Mouse (Mus musculus): Measurements from ENCODE around the gene Kcnc3. TPM values are rescaled to one million over a fixed set of nuclear protein-coding genes. Genes with fewer than 3 reads are reported as not detected.

The Kcnc3 gene
- polyA plus RNA-seq, 1 experiment from 2014 or later, result 0.18 TPM

DNA sequence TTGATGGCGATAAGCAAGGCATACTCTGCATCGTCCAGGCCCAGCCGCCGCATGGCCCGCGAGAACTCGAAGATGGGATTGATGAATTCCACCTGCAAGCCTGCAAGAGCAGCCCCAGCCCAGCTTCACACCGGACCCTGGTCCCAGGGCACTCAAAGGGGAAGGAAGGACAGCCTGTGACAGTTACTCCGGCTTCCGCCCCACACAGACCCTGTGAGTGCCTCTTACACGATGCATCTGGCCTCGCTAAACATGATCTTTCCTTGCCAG is 40.1 kb upstream of the Kcnc3 start:
- Histone ChIP-seq H3K9ac (ENCODE audit: low read depth, low read length) (no peak overlapping the region), H3K4me3 (ENCODE audit: low read length) (no peak overlapping the region), H3K9me3 (ENCODE audit: control insufficient read depth, low read length) (no peaks in the 10 kb centered on the region), H3K27me3 (ENCODE audit: control insufficient read depth, insufficient read depth, low read length) (no peaks in the 10 kb centered on the region), H3K4me2 (replicated peaks; ENCODE audit: low read depth, low read length) (no peak overlapping the region), H3K27ac (ENCODE audit: low read depth, low read length) (no peak overlapping the region), H3K4me1 (ENCODE audit: control insufficient read depth, insufficient read depth, low read length) (peaks cover 4% of the 10 kb centered on the region), H3K36me3 (ENCODE audit: control insufficient read depth, insufficient read depth, low read length) (peaks cover 27% of the 10 kb centered on the region)
- ATAC-seq (ENCODE audit: low FRiP score, low TSS enrichment), result no peak
- 95% methylated on average over 12 of the region's 12 CpGs for WGBS

DNA sequence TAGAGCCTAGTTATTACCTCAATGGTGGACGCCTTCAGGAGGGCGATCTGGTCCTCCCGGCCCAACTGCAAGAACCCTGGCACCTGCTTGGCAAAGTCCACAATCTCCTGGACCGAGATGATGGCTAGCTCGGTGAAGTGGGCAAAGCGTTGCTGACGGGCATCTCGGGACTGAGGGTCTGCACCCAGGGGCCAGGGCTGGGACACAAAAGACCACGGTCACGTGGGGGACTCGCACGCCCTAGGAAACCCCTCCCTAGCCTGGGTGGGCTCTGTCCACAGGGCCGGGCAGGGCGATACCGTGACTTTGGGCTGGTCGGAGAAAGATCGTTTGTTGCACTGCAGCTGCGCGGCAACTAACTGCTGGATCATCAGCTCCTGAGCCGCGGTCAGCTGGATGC is 39.2 kb upstream of the Kcnc3 start:
- no peaks in the 10 kb centered on the region for H3K9me3 ChIP-seq (ENCODE audit: control insufficient read depth, low read length)
- H3K4me1 ChIP-seq (ENCODE audit: control insufficient read depth, insufficient read depth, low read length), result peaks cover 4% of the 10 kb centered on the region
- H3K4me3 ChIP-seq (ENCODE audit: low read length), result no peak overlapping the region
- WGBS, result 95% methylated on average over 21 of the region's 21 CpGs
- no peak overlapping the region for H3K9ac ChIP-seq (ENCODE audit: low read depth, low read length)
- no peaks in the 10 kb centered on the region for H3K27me3 ChIP-seq (ENCODE audit: control insufficient read depth, insufficient read depth, low read length)
- H3K36me3 ChIP-seq (ENCODE audit: control insufficient read depth, insufficient read depth, low read length), result peaks cover 27% of the 10 kb centered on the region
- no peak overlapping the region for H3K4me2 ChIP-seq (replicated peaks; ENCODE audit: low read depth, low read length)
- H3K27ac ChIP-seq (ENCODE audit: low read depth, low read length), result no peak overlapping the region
- ATAC-seq (ENCODE audit: low FRiP score, low TSS enrichment), result no peak

DNA sequence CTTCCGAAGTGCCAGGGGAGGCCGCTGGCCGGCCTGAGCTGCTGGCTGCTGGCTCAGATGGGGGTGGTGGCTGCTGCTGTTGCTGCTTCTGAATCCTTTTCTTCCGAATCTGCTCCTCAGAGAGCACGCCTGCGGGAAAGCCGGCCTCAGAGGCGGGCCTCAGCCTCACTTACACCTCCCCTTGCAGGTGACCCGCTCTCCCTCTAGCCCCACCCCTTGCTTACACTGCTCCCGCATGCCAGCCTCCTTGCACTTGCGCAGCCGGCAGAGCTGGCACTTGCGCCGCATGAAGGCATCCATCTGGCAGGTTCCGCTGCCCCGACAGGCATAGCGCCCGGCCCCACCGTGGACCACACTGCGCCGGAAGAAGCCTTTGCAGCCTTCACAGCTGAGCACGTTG is 38.7 kb upstream of the Kcnc3 start:
- H3K9ac ChIP-seq (ENCODE audit: low read depth, low read length), result no peak overlapping the region
- H3K36me3 ChIP-seq (ENCODE audit: control insufficient read depth, insufficient read depth, low read length), result peaks cover 27% of the 10 kb centered on the region
- no peaks in the 10 kb centered on the region for H3K27me3 ChIP-seq (ENCODE audit: control insufficient read depth, insufficient read depth, low read length)
- H3K4me1 ChIP-seq (ENCODE audit: control insufficient read depth, insufficient read depth, low read length), result peaks cover 4% of the 10 kb centered on the region
- H3K9me3 ChIP-seq (ENCODE audit: control insufficient read depth, low read length), result no peaks in the 10 kb centered on the region
- no peak overlapping the region for H3K4me2 ChIP-seq (replicated peaks; ENCODE audit: low read depth, low read length)
- H3K4me3 ChIP-seq (ENCODE audit: low read length), result no peak overlapping the region
- no peak for ATAC-seq (ENCODE audit: low FRiP score, low TSS enrichment)
- WGBS, result 87% methylated on average over 22 of the region's 22 CpGs
- no peak overlapping the region for H3K27ac ChIP-seq (ENCODE audit: low read depth, low read length)

DNA sequence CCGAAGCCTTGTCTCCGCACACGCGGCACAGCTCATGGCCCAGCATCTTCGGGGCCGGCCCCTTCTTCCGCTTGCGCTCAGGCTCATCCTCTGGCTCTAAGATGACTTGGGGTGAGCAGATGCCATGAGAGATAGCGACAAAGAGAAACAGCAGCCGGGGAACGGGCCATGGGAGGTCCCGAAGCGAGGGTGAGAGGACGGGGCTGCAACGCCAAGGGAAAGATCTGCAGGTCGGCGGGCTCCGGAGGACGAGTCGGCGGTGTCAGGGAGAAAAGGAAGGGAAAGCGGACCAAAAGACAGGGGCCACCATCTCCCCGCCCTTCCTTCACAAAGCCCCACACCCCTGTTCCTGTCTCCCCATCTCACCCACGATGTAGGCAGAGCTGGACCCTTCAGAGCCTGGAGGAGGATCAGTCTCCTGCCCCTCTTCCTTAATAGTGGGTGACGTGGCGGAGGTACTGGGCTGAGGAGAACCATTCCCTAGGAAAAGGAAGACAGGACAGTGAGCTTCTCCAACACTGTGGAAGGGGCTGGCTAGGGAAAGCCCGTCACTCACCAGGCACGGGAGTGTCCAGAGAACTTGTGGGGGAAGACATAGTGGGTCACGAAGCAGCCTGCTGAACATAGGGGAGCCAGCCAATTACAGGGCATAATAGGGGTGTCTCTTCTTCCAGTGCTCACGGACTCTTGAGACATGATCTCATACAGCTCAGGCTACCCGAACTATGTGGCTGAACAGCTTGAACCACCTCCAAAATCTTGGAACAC is 38.1 kb upstream of the Kcnc3 start:
- peak overlapping the region; percentile 63; the same call in 1 of the 2 replicates for H3K4me3 ChIP-seq (ENCODE audit: low read length)
- H3K4me1 ChIP-seq (ENCODE audit: control insufficient read depth, insufficient read depth, low read length), result peaks cover 4% of the 10 kb centered on the region
- H3K27ac ChIP-seq (ENCODE audit: low read depth, low read length), result no peak overlapping the region
- ATAC-seq (ENCODE audit: low FRiP score, low TSS enrichment), result no peak
- no peaks in the 10 kb centered on the region for H3K9me3 ChIP-seq (ENCODE audit: control insufficient read depth, low read length)
- peak overlapping the region; percentile 63 for H3K4me2 ChIP-seq (replicated peaks; ENCODE audit: low read depth, low read length)
- 88% methylated on average over 30 of the region's 31 CpGs for WGBS
- no peak overlapping the region for H3K9ac ChIP-seq (ENCODE audit: low read depth, low read length)
- peaks cover 27% of the 10 kb centered on the region for H3K36me3 ChIP-seq (ENCODE audit: control insufficient read depth, insufficient read depth, low read length)
- no peaks in the 10 kb centered on the region for H3K27me3 ChIP-seq (ENCODE audit: control insufficient read depth, insufficient read depth, low read length)

DNA sequence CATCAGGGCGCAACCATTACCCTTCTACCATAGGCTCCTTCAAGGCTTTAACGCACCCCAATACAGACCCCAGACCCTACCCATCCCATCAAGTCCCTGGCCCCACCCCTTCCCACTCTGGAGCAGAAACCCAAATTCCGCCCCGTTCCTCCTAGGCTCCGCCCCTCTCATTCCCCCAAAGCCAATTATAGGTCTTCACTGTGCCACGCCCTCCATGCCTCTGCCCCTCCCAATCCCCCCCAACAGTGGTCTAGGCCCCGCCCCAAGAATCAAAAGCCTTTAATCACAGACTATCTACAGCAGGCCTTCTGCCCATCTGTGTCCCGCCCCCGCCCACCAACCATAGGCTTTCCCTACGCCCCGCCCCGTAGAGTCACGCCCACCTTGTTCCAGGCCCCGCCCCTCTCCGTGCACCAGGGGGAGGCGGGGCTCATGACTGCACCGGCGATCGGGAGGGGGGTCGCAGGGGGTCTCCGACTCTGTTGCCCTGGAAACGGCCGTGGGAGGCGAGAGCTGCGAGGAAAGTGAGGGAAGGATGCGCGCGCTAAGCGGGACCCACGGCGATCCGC is 37.2 kb upstream of the Kcnc3 start:
- H3K4me3 ChIP-seq (ENCODE audit: low read length), result peak overlapping the region; percentile 63
- peak overlapping the region; percentile 63 for H3K4me2 ChIP-seq (replicated peaks; ENCODE audit: low read depth, low read length)
- H3K36me3 ChIP-seq (ENCODE audit: control insufficient read depth, insufficient read depth, low read length), result peaks cover 27% of the 10 kb centered on the region
- ATAC-seq (ENCODE audit: low FRiP score, low TSS enrichment), result peak; percentile 79
- no peaks in the 10 kb centered on the region for H3K4me1 ChIP-seq (ENCODE audit: control insufficient read depth, insufficient read depth, low read length)
- no peaks in the 10 kb centered on the region for H3K27me3 ChIP-seq (ENCODE audit: control insufficient read depth, insufficient read depth, low read length)
- peak overlapping the region; percentile 64; the same call in 1 of the 2 replicates for H3K9ac ChIP-seq (ENCODE audit: low read depth, low read length)
- H3K9me3 ChIP-seq (ENCODE audit: control insufficient read depth, low read length), result no peaks in the 10 kb centered on the region
- 1% methylated on average over 32 of the region's 32 CpGs for WGBS
- peak overlapping the region; percentile 96 for H3K27ac ChIP-seq (ENCODE audit: low read depth, low read length)

DNA sequence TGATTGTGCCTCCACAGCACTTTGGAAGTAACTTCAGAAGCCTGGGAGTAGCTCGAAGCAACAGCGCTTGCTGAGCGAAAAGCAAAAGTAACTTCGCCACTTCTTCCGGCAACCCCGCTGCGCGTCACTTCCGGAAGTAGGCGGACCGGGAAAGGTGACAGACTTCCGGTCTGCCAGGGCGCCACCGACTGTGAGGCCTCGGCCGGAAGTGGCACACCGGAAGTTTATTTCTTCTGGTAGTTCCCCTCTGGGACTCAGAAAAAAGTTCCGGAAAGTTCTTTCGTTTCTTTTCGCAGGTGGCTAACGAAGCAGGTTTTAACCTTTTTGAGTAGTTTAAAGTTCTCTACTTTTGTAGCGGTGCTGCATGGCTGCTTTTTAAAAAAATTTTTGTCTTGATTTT is 36.6 kb upstream of the Kcnc3 start, which contains the start of gene Nr1h2:
Gene Nr1h2 (minus strand): TSS at position 126 of the 400 bp plus-strand sequence.
- under 1% methylated on average over 22 of the region's 22 CpGs for WGBS
- Histone ChIP-seq H3K27me3 (ENCODE audit: control insufficient read depth, insufficient read depth, low read length) (no peaks in the 10 kb centered on the region), H3K4me3 (ENCODE audit: low read length) (peak within 1 kb of the TSS; percentile 63), H3K36me3 (ENCODE audit: control insufficient read depth, insufficient read depth, low read length) (peaks cover 27% of the 10 kb centered on the region), H3K27ac (ENCODE audit: low read depth, low read length) (peak within 1 kb of the TSS; percentile 96), H3K9me3 (ENCODE audit: control insufficient read depth, low read length) (no peaks in the 10 kb centered on the region), H3K9ac (ENCODE audit: low read depth, low read length) (peak within 1 kb of the TSS; percentile 64; the same call in 1 of the 2 replicates), H3K4me2 (replicated peaks; ENCODE audit: low read depth, low read length) (peak within 1 kb of the TSS; percentile 63), H3K4me1 (ENCODE audit: control insufficient read depth, insufficient read depth, low read length) (no peaks in the 10 kb centered on the region)
- ATAC-seq (ENCODE audit: low FRiP score, low TSS enrichment), result peak; percentile 71

DNA sequence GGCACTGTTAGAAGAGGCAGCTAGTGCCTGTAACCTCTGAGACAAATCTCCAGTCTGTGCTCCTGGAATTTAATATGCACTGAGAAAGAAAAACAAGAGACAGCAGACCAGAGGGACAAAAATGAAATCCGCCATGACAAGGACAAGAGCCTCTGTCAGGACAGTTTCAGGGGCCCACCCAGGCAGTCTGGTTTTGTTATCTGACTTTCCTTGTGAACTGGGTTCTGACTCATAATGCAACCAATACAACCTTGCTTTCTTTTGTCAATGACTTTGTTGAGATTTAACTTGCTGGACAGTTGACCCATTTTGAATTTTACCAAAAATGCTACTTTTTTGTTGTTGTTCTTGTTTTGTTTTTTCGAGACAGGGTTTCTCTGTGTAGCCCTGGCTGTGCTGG is 32.8 kb upstream of the Kcnc3 start:
- 58% methylated on average over 2 of the region's 2 CpGs for WGBS
- H3K9me3 ChIP-seq (ENCODE audit: control insufficient read depth, low read length), result no peaks in the 10 kb centered on the region
- H3K4me2 ChIP-seq (replicated peaks; ENCODE audit: low read depth, low read length), result no peak overlapping the region
- H3K9ac ChIP-seq (ENCODE audit: low read depth, low read length), result no peak overlapping the region
- H3K27me3 ChIP-seq (ENCODE audit: control insufficient read depth, insufficient read depth, low read length), result no peaks in the 10 kb centered on the region
- no peak for ATAC-seq (ENCODE audit: low FRiP score, low TSS enrichment)
- no peak overlapping the region for H3K4me3 ChIP-seq (ENCODE audit: low read length)
- no peak overlapping the region for H3K27ac ChIP-seq (ENCODE audit: low read depth, low read length)
- H3K4me1 ChIP-seq (ENCODE audit: control insufficient read depth, insufficient read depth, low read length), result no peaks in the 10 kb centered on the region
- no peaks in the 10 kb centered on the region for H3K36me3 ChIP-seq (ENCODE audit: control insufficient read depth, insufficient read depth, low read length)

DNA sequence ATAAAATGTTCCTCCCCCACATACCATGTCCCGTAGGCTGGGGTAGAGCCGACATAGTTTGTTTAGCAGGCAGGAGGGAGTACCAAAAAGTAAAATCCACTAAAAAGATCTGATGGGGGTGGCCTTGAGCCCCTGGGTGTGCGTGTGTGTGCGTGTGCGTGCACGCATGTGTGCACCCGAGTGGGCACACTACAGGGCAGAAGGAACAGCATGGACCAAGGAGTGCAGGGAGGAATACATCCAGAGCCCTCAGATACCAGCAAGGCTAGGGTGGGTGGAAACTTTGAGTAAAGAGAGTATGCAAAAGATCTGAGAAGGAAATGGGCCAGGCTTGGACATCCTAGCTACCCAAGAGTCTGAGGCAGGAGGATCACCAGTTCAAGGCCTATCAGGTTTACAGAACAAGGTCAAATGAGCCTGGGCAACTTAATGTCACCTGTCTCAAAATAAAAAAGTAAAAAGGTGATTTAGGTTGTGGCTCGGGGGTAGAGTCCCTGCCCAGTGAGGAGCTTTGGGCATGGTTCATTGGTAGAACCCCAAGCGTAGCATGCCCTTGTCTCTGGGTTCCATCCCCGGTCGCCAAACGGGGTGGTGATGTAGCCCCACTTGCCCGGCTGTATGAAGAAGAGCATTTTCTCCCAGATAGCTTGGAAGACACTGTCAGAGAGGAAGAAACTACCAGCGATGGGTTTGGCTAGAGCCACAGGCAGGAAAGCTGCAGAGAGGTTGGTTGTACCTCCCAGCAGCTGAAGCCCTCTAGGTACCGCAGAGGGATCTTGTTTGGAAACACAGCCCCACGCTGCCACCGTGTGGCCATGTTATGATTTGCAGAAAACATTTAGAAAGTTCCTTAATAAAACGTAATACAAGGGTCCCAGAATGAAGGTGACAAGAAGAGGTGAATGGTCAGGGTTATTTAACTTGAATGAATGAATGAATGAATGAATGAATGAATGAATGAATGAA is 29.7 kb upstream of the Kcnc3 start:
- H3K9me3 ChIP-seq (ENCODE audit: control insufficient read depth, low read length), result no peaks in the 10 kb centered on the region
- H3K4me3 ChIP-seq (ENCODE audit: low read length), result no peak overlapping the region
- no peak overlapping the region for H3K4me2 ChIP-seq (replicated peaks; ENCODE audit: low read depth, low read length)
- H3K9ac ChIP-seq (ENCODE audit: low read depth, low read length), result no peak overlapping the region
- peak; percentile 72 for ATAC-seq (ENCODE audit: low FRiP score, low TSS enrichment)
- 48% methylated on average over 18 of the region's 18 CpGs for WGBS
- no peaks in the 10 kb centered on the region for H3K4me1 ChIP-seq (ENCODE audit: control insufficient read depth, insufficient read depth, low read length)
- no peaks in the 10 kb centered on the region for H3K27me3 ChIP-seq (ENCODE audit: control insufficient read depth, insufficient read depth, low read length)
- no peaks in the 10 kb centered on the region for H3K36me3 ChIP-seq (ENCODE audit: control insufficient read depth, insufficient read depth, low read length)
- H3K27ac ChIP-seq (ENCODE audit: low read depth, low read length), result no peak overlapping the region

All from kidney, embryonic 14.5 days (tissue).